Mouse (Mus musculus) ES-E14 (cell line): ENCODE measurements at regions not wholly inside any gene's neighbourhood (a gene's known extent, or its start where the extent isn't known, plus 50 kb on each side); places are given as distances from the start of the nearest gene placed in this dataset.

Experiments
- CHD2 ChIP-seq: IDR thresholded peaks from 2 replicates; pipeline ENCODE4 v1.6.1; 2014; ENCODE audit warnings: mild to moderate bottlenecking, low read depth, low read length, inconsistent platforms
- MAFK ChIP-seq: IDR thresholded peaks from 2 replicates; pipeline ENCODE4 v1.6.1; 2014; ENCODE audit warnings: mild to moderate bottlenecking, low read depth, low read length, inconsistent platforms; ENCODE audit not compliant: insufficient read depth
- ZNF384 ChIP-seq: IDR thresholded peaks from 2 replicates; pipeline ENCODE4 v1.6.1; 2012; ENCODE audit warnings: low read depth, low read length, inconsistent platforms

GRCm38 (mm10) chr14:72887470-72888071, 161.3 kb downstream of the Cysltr2 start:
- TF ChIP-seq ZNF384 (no peak), CHD2 (no peak), MAFK (no peak)
